Mouse (Mus musculus): Measurements from ENCODE around the gene St3gal3. TPM values are rescaled to one million over a fixed set of nuclear protein-coding genes. Genes with fewer than 3 reads are reported as not detected.

St3gal3 gene
- polyA plus RNA-seq, 1 experiment: 71.2 TPM

GRCm38 (mm10) chr4:118057076-118057475 lies 77.6 kb downstream of the St3gal3 start:
- no peak for DNase-seq
- WGBS: 56% methylated on average over 2 of the region's 2 CpGs
- Histone ChIP-seq H3K4me3 (replicated peaks; ENCODE audit: insufficient read depth, low read depth, low read length) (no peak overlapping the region), H3K27me3 (ENCODE audit: control insufficient read depth, insufficient read depth, low read length) (no peaks in the 10 kb centered on the region), H3K27ac (ENCODE audit: insufficient read depth, low read length) (no peak overlapping the region), H3K4me1 (ENCODE audit: control insufficient read depth, insufficient read depth, low read length) (peaks cover 15% of the 10 kb centered on the region)
- TF ChIP-seq CTCF (IDR thresholded peaks at IDR 0.05; ENCODE audit: borderline replicate concordance, insufficient read depth, low read depth, low read length): no peak
- TF ChIP-seq POLR2A (IDR thresholded peaks at IDR 0.05; ENCODE audit: borderline replicate concordance, insufficient read depth, low read length): no peak

- Histone ChIP-seq H3K4me3 (replicated peaks; ENCODE audit: insufficient read depth, low read depth, low read length) (no peak overlapping the region), H3K27ac (ENCODE audit: insufficient read depth, low read length) (no peak overlapping the region), H3K4me1 (ENCODE audit: control insufficient read depth, insufficient read depth, low read length) (peaks cover 7% of the 10 kb centered on the region), H3K27me3 (ENCODE audit: control insufficient read depth, insufficient read depth, low read length) (no peaks in the 10 kb centered on the region)
- DNase-seq: no peak
- no peak for TF ChIP-seq POLR2A (IDR thresholded peaks at IDR 0.05; ENCODE audit: borderline replicate concordance, insufficient read depth, low read length)
- TF ChIP-seq CTCF (IDR thresholded peaks at IDR 0.05; ENCODE audit: borderline replicate concordance, insufficient read depth, low read depth, low read length): no peak
- 85% methylated on average over 8 of the region's 8 CpGs for WGBS
Observed at GRCm38 (mm10) chr4:118054615-118055014, 80.1 kb downstream of the St3gal3 start.

GRCm38 (mm10) chr4:118053904-118054303 lies 80.8 kb downstream of the St3gal3 start:
- no peak for DNase-seq
- H3K27me3 ChIP-seq (ENCODE audit: control insufficient read depth, insufficient read depth, low read length): no peaks in the 10 kb centered on the region
- H3K4me1 ChIP-seq (ENCODE audit: control insufficient read depth, insufficient read depth, low read length): peaks cover 7% of the 10 kb centered on the region
- TF ChIP-seq CTCF (IDR thresholded peaks at IDR 0.05; ENCODE audit: borderline replicate concordance, insufficient read depth, low read depth, low read length) (no peak), POLR2A (IDR thresholded peaks at IDR 0.05; ENCODE audit: borderline replicate concordance, insufficient read depth, low read length) (no peak)
- no peak overlapping the region for H3K4me3 ChIP-seq (replicated peaks; ENCODE audit: insufficient read depth, low read depth, low read length)
- H3K27ac ChIP-seq (ENCODE audit: insufficient read depth, low read length): no peak overlapping the region
- WGBS: 85% methylated on average over 6 of the region's 6 CpGs

GRCm38 (mm10) chr4:118049606-118050302 lies 85.0 kb downstream of the St3gal3 start:
- H3K27ac ChIP-seq (ENCODE audit: insufficient read depth, low read length): no peak overlapping the region
- no peaks in the 10 kb centered on the region for H3K27me3 ChIP-seq (ENCODE audit: control insufficient read depth, insufficient read depth, low read length)
- no peak overlapping the region for H3K4me3 ChIP-seq (replicated peaks; ENCODE audit: insufficient read depth, low read depth, low read length)
- DNase-seq: no peak
- TF ChIP-seq CTCF (IDR thresholded peaks at IDR 0.05; ENCODE audit: borderline replicate concordance, insufficient read depth, low read depth, low read length) (no peak), POLR2A (IDR thresholded peaks at IDR 0.05; ENCODE audit: borderline replicate concordance, insufficient read depth, low read length) (no peak)
- H3K4me1 ChIP-seq (ENCODE audit: control insufficient read depth, insufficient read depth, low read length): no peaks in the 10 kb centered on the region; the same call in 1 of the 2 replicates
- WGBS: 86% methylated on average over 12 of the region's 12 CpGs

- Histone ChIP-seq H3K4me1 (ENCODE audit: control insufficient read depth, insufficient read depth, low read length) (no peaks in the 10 kb centered on the region; the same call in 1 of the 2 replicates), H3K4me3 (replicated peaks; ENCODE audit: insufficient read depth, low read depth, low read length) (no peak overlapping the region), H3K27ac (ENCODE audit: insufficient read depth, low read length) (no peak overlapping the region), H3K27me3 (ENCODE audit: control insufficient read depth, insufficient read depth, low read length) (no peaks in the 10 kb centered on the region)
- TF ChIP-seq CTCF (IDR thresholded peaks at IDR 0.05; ENCODE audit: borderline replicate concordance, insufficient read depth, low read depth, low read length) (no peak), POLR2A (IDR thresholded peaks at IDR 0.05; ENCODE audit: borderline replicate concordance, insufficient read depth, low read length) (no peak)
- WGBS: 57% methylated on average over 9 of the region's 9 CpGs
- no peak for DNase-seq
Observed at GRCm38 (mm10) chr4:118044510-118044909, 90.2 kb downstream of the St3gal3 start.

GRCm38 (mm10) chr4:118043331-118044002 lies 91.2 kb downstream of the St3gal3 start:
- Histone ChIP-seq H3K27me3 (ENCODE audit: control insufficient read depth, insufficient read depth, low read length) (no peaks in the 10 kb centered on the region), H3K4me3 (replicated peaks; ENCODE audit: insufficient read depth, low read depth, low read length) (no peak overlapping the region), H3K27ac (ENCODE audit: insufficient read depth, low read length) (no peak overlapping the region), H3K4me1 (ENCODE audit: control insufficient read depth, insufficient read depth, low read length) (no peaks in the 10 kb centered on the region)
- TF ChIP-seq POLR2A (IDR thresholded peaks at IDR 0.05; ENCODE audit: borderline replicate concordance, insufficient read depth, low read length) (no peak), CTCF (IDR thresholded peaks at IDR 0.05; ENCODE audit: borderline replicate concordance, insufficient read depth, low read depth, low read length) (no peak)
- DNase-seq: no peak
- WGBS: 87% methylated on average over 8 of the region's 8 CpGs

- no peaks in the 10 kb centered on the region for H3K4me1 ChIP-seq (ENCODE audit: control insufficient read depth, insufficient read depth, low read length)
- H3K27me3 ChIP-seq (ENCODE audit: control insufficient read depth, insufficient read depth, low read length): no peaks in the 10 kb centered on the region
- no peak overlapping the region for H3K27ac ChIP-seq (ENCODE audit: insufficient read depth, low read length)
- no peak for DNase-seq
- H3K4me3 ChIP-seq (replicated peaks; ENCODE audit: insufficient read depth, low read depth, low read length): no peak overlapping the region
- WGBS: 88% methylated on average over 7 of the region's 7 CpGs
- TF ChIP-seq CTCF (IDR thresholded peaks at IDR 0.05; ENCODE audit: borderline replicate concordance, insufficient read depth, low read depth, low read length): no peak
- no peak for TF ChIP-seq POLR2A (IDR thresholded peaks at IDR 0.05; ENCODE audit: borderline replicate concordance, insufficient read depth, low read length)
Observed at GRCm38 (mm10) chr4:118042671-118043320, 91.9 kb downstream of the St3gal3 start.

Data from cerebellum, adult 2 months (tissue).